Mouse (Mus musculus) midbrain, embryonic 14.5 days (tissue): ENCODE results near the gene Mrm3. TPM values are rescaled to one million over a fixed set of nuclear protein-coding genes. Genes with fewer than 3 reads are reported as not detected.

Experiments
- ATAC-seq: fragments of 200-750 bp; cut with Nextera tagmentation; 2 replicates; pipeline ENCODE4 v1.8.0; 2017; ENCODE audit warnings: moderate number of reproducible peaks, moderate library complexity; ENCODE audit not compliant: low FRiP score, low TSS enrichment
- DNase-seq: peaks from one replicate; pipeline ENCODE4 v3.0.0-alpha.2; 2015
- H3K27ac ChIP-seq: fragments of 300-500 bp; sonication (generic); replicated peaks from 2 replicates; pipeline ENCODE4 v1.5.1; 2014; ENCODE audit warnings: mild to moderate bottlenecking, low read depth, low read length, moderate library complexity
- H3K27me3 ChIP-seq: fragments of 300-500 bp; sonication (generic); 2 replicates; pipeline ENCODE4 v1.6.1; 2014; ENCODE audit warnings: low read length, control low read depth, mixed read lengths; ENCODE audit not compliant: control insufficient read depth, insufficient read depth
- H3K36me3 ChIP-seq: fragments of 300-500 bp; sonication (generic); 2 replicates; pipeline ENCODE4 v1.6.1; 2014; ENCODE audit warnings: low read length, control low read depth; ENCODE audit not compliant: control insufficient read depth, insufficient read depth
- H3K4me1 ChIP-seq: fragments of 300-500 bp; sonication (generic); 2 replicates; pipeline ENCODE4 v1.6.1; 2014; ENCODE audit warnings: mild to moderate bottlenecking, antibody characterized with exemption, low read length, control low read depth; ENCODE audit not compliant: control insufficient read depth, insufficient read depth
- H3K4me2 ChIP-seq: fragments of 300-500 bp; sonication (generic); 2 replicates; pipeline ENCODE4 v1.6.1; 2014; ENCODE audit warnings: mild to moderate bottlenecking, low read length, moderate library complexity
- H3K4me3 ChIP-seq: fragments of 300-500 bp; sonication (generic); replicated peaks from 2 replicates; pipeline ENCODE4 v1.5.1; 2014; ENCODE audit warnings: low read depth, low read length
- H3K9ac ChIP-seq: fragments of 300-500 bp; sonication (generic); replicated peaks from 2 replicates; pipeline ENCODE4 v1.6.1; 2014; ENCODE audit warnings: mild to moderate bottlenecking, low read length, moderate library complexity
- H3K9me3 ChIP-seq: fragments of 300-500 bp; sonication (generic); 2 replicates; pipeline ENCODE4 v1.6.1; 2016; ENCODE audit warnings: low read length, control low read depth, mixed read lengths; ENCODE audit not compliant: control insufficient read depth
- WGBS: fragments of 180-500 bp; shearing (Covaris S2); extraction: QIAGEN DNeasy Blood & Tissue Kit; methylation state at CpG from one replicate; pipeline ENCODE4 v1.1.7; 2014; 5-methylcytosine and 5-hydroxymethylcytosine counted together
- polyA plus RNA-seq: library from polyadenylated mRNA; unstranded; fragments of >200 nt; fragmentation: Nextera tagmentation; extraction: Ambion mirVana; gene quantifications from 2 replicates; pipeline ENCODE4 v1.2.1, GENCODE M21; 2014

Mrm3 gene
- polyA plus RNA-seq, 1 experiment from 2014 or later, result 21.0 TPM

DNA sequence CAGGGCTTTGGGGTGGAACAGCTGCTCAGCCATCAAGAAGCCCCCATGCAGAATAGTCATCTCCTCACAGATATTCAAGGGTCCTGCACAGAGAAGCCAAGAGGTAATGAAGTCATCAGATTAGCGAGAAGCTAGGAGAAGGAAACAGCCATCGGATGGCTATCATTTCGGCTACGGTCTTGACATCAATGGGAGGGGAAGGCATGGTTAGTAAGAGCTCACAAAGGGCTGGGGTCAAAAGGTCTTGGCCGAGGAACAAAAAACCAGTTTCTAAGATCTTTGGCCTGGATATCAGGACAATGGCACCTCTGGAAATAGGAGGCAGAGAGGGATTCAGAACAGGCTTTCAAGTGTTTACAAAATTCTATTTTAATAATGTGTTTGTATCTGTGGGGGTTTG is 29.7 kb upstream of the Mrm3 start:
- peaks cover 5% of the 10 kb centered on the region; the same call in 1 of the 2 replicates for H3K4me1 ChIP-seq
- DNase-seq (no peak), ATAC-seq (no peak)
- H3K4me2 ChIP-seq, result no peak overlapping the region
- no peak overlapping the region for H3K27ac ChIP-seq
- H3K36me3 ChIP-seq, result peaks cover 37% of the 10 kb centered on the region
- H3K4me3 ChIP-seq, result no peak overlapping the region
- no peak overlapping the region for H3K9ac ChIP-seq
- no peaks in the 10 kb centered on the region for H3K9me3 ChIP-seq
- no peaks in the 10 kb centered on the region for H3K27me3 ChIP-seq
- WGBS, result 7% methylated on average over 5 of the region's 5 CpGs

GRCm38 (mm10) chr11:76215011-76215410 is 28.5 kb upstream of the Mrm3 start:
- no peak overlapping the region for H3K4me3 ChIP-seq
- no peaks in the 10 kb centered on the region for H3K27me3 ChIP-seq
- no peak for DNase-seq
- H3K4me2 ChIP-seq, result no peak overlapping the region
- 88% methylated on average over 2 of the region's 2 CpGs for WGBS
- H3K9me3 ChIP-seq, result no peaks in the 10 kb centered on the region
- H3K36me3 ChIP-seq, result peaks cover 36% of the 10 kb centered on the region
- ATAC-seq, result no peak
- peaks cover 5% of the 10 kb centered on the region; the same call in 1 of the 2 replicates for H3K4me1 ChIP-seq
- no peak overlapping the region for H3K27ac ChIP-seq
- H3K9ac ChIP-seq, result no peak overlapping the region

GRCm38 (mm10) chr11:76216049-76216540 is 27.4 kb upstream of the Mrm3 start:
- Histone ChIP-seq H3K4me3 (peak overlapping the region; percentile 70), H3K27ac (no peak overlapping the region), H3K9ac (peak overlapping the region; percentile 82; the same call in 1 of the 2 replicates), H3K9me3 (no peaks in the 10 kb centered on the region), H3K4me1 (peaks cover 5% of the 10 kb centered on the region; the same call in 1 of the 2 replicates), H3K36me3 (peaks cover 38% of the 10 kb centered on the region), H3K4me2 (peak overlapping the region; percentile 73), H3K27me3 (no peaks in the 10 kb centered on the region)
- no peak for DNase-seq
- whole genome bisulfite sequencing, result 95% methylated on average over 5 of the region's 5 CpGs
- ATAC-seq, result no peak

- peak overlapping the region; percentile 70 for H3K4me3 ChIP-seq
- H3K27ac ChIP-seq, result peak overlapping the region; percentile 88
- peak overlapping the region; percentile 82 for H3K9ac ChIP-seq
- no peaks in the 10 kb centered on the region for H3K9me3 ChIP-seq
- 0 out of 2 replicates have a peak, but pooled peaks have one; percentile 21 for ATAC-seq
- DNase-seq, result peak; percentile 68
- H3K27me3 ChIP-seq, result no peaks in the 10 kb centered on the region
- H3K4me2 ChIP-seq, result peak overlapping the region; percentile 73
- H3K4me1 ChIP-seq, result peaks cover 5% of the 10 kb centered on the region; the same call in 1 of the 2 replicates
- 3% methylated on average over 33 of the region's 33 CpGs for WGBS
- H3K36me3 ChIP-seq, result peaks cover 44% of the 10 kb centered on the region
Measured at GRCm38 (mm10) chr11:76216681-76217389, 26.7 kb upstream of the Mrm3 start.

DNA sequence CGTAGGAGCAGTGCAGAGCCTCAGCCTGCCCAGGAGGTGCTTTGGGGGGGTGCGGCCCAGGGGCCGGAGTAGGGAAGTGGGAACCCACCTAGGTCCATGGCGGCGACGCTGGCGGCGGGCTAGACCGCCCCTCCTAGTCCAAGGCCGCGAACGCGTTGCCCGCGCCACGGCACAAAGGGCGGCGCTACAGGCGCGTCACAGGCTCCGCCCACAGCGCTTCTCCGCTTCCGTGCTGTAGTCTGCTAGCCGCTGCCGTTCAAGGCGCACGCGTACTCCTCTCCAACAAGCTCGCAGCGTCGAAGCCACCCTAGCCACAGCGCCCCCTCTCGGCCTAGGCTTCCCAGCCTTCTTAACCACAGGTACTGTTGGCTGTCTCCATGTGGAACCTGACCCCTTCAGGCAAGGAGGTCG is 26.1 kb upstream of the Mrm3 start, which contains the start of the genes Dbil5 and Gemin4:
TSS of gene Dbil5 (plus strand) at position 219 of the 411 bp plus-strand sequence.
TSS of gene Gemin4 (minus strand) at position 275 of the 411 bp plus-strand sequence.
- Histone ChIP-seq H3K4me3 (peak within 1 kb of the TSS; percentile 70), H3K36me3 (peaks cover 44% of the 10 kb centered on the region), H3K9me3 (no peaks in the 10 kb centered on the region), H3K4me1 (peaks cover 5% of the 10 kb centered on the region; the same call in 1 of the 2 replicates), H3K9ac (peak within 1 kb of the TSS; percentile 82), H3K4me2 (peak within 1 kb of the TSS; percentile 73), H3K27me3 (no peaks in the 10 kb centered on the region), H3K27ac (peak within 1 kb of the TSS; percentile 88)
- peak; percentile 99 for DNase-seq
- 1% methylated on average over 35 of the region's 35 CpGs for WGBS
- peak; percentile 98 for ATAC-seq

DNA sequence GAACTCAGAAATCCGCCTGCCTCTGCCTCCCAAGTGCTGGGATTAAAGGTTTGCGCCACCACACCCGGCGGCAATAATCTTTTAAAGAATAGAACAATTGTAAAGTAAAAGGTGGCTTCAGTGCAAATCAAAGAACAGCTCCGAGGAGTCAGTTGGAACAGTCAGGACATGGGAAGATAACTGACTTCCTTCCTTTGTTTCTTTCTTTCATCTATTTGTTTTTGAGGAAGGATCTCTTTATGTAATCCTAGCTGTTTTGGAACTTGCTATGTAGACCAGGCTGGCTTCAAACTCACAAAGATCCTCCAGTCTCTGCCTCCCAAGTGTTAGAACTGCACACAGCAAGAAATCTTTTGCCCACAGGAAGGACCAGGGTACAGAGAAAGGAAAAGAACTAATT is 18.9 kb upstream of the Mrm3 start:
- Histone ChIP-seq H3K36me3 (peaks cover 50% of the 10 kb centered on the region), H3K9ac (no peak overlapping the region), H3K4me2 (no peak overlapping the region), H3K27me3 (no peaks in the 10 kb centered on the region), H3K4me3 (no peak overlapping the region), H3K4me1 (no peaks in the 10 kb centered on the region), H3K27ac (no peak overlapping the region), H3K9me3 (no peaks in the 10 kb centered on the region)
- DNase-seq, result no peak
- no peak for ATAC-seq
- 91% methylated on average over 5 of the region's 5 CpGs for WGBS

GRCm38 (mm10) chr11:76225051-76225450 is 18.5 kb upstream of the Mrm3 start:
- no peak overlapping the region for H3K27ac ChIP-seq
- no peaks in the 10 kb centered on the region for H3K4me1 ChIP-seq
- peaks cover 46% of the 10 kb centered on the region for H3K36me3 ChIP-seq
- H3K27me3 ChIP-seq, result no peaks in the 10 kb centered on the region
- no peaks in the 10 kb centered on the region for H3K9me3 ChIP-seq
- no peak overlapping the region for H3K4me3 ChIP-seq
- no peak overlapping the region for H3K9ac ChIP-seq
- ATAC-seq (no peak), DNase-seq (no peak)
- H3K4me2 ChIP-seq, result no peak overlapping the region

DNA sequence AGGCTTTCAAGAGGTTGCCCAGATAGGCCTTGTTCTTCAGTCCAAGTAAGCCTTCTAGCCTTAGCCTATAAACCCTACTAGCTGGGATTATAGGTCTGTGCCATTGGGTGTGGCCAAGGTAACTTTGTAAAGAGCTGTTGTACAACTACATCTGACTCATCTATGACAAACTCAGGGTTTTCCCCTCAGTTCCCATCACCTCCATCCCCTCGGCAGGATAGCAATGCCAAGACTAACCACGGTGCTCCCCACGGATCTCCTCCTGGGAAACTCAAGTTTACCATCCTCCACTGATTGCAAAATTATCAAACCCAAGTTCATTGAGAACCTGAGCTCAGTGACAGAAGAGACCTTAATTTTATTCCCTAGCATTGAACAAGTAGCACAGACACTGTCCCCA is 7.4 kb upstream of the Mrm3 start:
- Histone ChIP-seq H3K9ac (no peak overlapping the region), H3K36me3 (peaks cover 72% of the 10 kb centered on the region), H3K9me3 (no peaks in the 10 kb centered on the region), H3K4me3 (no peak overlapping the region), H3K4me2 (no peak overlapping the region), H3K4me1 (no peaks in the 10 kb centered on the region), H3K27ac (no peak overlapping the region), H3K27me3 (no peaks in the 10 kb centered on the region)
- ATAC-seq (no peak), DNase-seq (no peak)
- 94% methylated on average over 3 of the region's 3 CpGs for WGBS

DNA sequence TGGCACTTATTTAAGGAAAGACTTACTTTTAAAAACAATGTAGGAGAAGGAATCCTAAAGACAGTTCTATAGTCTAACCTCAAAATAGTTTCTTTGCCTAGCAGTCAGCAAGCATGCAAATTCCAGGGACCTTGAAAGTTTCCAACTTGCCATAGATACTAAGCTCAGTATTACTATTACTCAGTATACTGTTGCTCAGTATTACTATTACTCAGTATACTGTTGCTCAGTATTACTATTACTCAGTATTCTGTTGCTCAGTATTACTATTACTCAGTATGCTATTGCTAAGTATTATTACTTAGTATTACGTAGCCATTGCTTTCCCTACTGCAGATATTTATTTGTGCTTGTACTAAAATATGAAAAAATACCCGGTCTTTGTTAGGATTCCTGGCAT is 3.8 kb upstream of the Mrm3 start:
- DNase-seq, result no peak
- Histone ChIP-seq H3K4me1 (peaks cover 7% of the 10 kb centered on the region), H3K4me2 (no peak overlapping the region), H3K9me3 (no peaks in the 10 kb centered on the region), H3K36me3 (peaks cover 42% of the 10 kb centered on the region), H3K9ac (no peak overlapping the region), H3K27me3 (no peaks in the 10 kb centered on the region), H3K4me3 (no peak overlapping the region), H3K27ac (no peak overlapping the region)
- ATAC-seq, result no peak
- WGBS, result 97% methylated on average over 2 of the region's 2 CpGs
